Mouse (Mus musculus) left cerebral cortex, adult 11 months (tissue): ENCODE data around the gene Lrtm1.
A peak's percentile ranks its signal among the peaks of the same experiment; 100 is the strongest.

Experiments
- DNase-seq: peaks from one replicate; pipeline ENCODE4 v3.0.0; 2022; ENCODE audit warnings: low spot score

The Lrtm1 gene

DNA sequence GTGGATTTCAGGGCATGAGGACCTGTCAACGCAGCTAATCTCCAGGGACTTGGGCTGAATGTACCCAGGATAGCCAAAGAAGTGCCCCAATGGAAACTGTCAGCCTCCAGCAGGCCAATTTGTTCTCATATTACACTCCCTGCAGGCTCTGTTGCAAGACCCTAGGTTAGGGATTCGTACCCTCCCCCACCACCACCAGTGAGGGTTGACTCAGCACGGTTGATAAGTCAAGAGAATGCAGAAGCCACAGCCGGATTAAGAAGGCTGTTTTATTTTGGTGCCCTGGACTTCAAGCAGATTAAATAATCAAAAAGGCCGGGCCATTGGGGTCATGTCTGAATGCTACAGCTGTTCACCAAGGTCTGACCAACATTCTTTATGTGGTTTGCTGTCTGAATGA lies at the start of gene Lrtm1:
Gene Lrtm1, plus strand, starts transcription at position 326 of the 400 bp plus-strand sequence.
- DNase-seq, result no peak

DNA sequence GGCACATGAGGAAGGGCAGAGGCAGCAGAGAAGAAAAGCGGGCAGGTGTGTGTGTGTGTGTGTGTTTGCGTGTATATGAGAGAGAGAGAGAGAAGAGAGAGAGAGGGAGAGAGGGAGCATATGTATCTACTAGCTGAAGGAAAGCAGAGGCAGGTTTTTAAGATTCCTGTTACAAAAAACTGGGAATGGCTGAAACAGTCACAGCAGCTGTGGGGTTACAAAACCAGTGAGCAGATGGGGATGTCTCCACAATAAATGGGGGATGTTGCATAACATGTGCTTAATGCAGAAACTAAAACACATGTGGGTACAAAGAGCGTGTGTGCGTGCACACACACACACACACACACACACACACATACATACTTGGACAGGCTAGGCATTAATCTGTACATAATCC lies 48.8 kb upstream of the Lrtm1 start:
- DNase-seq, result peak; percentile 30

DNA sequence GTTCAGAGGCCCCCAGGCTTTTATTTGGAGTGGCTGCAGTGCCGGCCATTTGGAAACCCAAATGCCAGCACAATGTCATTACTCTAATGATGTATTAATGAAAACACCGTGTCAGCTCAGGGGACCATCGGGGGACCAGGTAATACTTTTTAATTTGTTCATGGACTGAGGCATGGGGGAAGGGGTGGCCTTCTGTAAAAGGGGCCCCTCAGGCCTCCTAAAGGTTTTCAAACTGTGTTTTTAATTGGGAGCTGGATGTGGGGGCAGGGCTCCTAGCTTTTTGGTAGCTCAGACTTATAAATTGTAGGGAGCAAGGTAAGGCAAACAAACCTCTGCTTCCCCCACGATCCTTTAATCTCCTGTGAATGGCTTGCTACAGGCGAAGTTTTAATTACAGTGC lies 45.4 kb upstream of the Lrtm1 start:
- DNase-seq, result no peak

DNA sequence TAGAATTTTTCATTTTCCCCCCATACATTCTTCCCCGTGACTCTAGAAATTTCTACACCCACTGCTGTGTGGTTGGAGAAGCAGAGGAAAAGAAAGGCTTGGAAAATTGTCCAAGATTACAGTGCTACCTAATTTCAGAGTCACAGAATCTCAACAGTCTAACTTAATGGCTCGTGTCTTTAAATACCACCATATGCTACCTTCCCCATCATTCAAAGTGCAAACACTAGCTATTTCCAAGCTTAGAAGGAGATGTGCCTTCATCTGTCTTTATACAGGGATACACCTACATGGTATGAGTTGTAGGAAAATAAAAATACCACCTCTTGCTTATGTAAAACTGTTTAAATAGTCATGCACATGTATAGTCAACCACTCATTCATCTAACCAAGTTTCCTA lies 38.8 kb upstream of the Lrtm1 start:
- DNase-seq, result peak; percentile 16

DNA sequence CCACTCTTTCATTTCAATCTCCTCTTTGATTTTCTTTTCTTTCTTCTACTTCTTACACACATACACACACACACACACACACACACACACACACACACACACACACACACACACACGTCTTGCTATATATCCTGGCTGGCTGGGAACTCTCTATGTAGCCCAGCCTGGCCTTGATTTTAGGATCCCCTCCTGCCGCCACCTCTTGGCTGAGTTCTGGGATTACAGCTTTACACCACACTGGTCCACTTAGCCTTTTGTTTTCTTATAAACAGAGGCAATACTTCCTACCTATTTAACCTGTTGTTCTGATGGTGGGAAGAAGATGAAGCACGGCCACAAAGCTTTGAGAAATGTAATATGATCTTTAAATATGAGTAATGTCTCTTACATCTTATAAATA lies 37.5 kb upstream of the Lrtm1 start:
- no peak for DNase-seq

DNA sequence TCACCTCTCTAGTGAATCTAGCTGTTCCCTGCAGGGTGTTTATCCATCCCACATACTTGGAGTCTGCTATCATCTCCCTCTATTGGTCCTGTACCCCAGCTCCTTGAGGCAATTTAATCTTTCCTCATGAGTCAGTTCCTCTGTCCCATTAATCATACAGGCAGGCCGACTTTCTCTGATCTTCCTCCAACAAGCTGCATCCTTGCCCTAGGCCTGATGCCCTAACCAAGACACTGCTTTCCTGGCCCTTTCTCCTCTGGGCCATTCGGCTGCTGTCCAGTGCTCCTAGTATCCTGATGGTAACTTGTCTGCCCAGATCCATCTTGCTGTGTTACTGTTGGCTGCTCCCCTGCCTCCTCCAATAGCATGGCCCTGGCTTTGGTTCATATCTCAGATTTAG lies 33.7 kb upstream of the Lrtm1 start:
- DNase-seq, result no peak

DNA sequence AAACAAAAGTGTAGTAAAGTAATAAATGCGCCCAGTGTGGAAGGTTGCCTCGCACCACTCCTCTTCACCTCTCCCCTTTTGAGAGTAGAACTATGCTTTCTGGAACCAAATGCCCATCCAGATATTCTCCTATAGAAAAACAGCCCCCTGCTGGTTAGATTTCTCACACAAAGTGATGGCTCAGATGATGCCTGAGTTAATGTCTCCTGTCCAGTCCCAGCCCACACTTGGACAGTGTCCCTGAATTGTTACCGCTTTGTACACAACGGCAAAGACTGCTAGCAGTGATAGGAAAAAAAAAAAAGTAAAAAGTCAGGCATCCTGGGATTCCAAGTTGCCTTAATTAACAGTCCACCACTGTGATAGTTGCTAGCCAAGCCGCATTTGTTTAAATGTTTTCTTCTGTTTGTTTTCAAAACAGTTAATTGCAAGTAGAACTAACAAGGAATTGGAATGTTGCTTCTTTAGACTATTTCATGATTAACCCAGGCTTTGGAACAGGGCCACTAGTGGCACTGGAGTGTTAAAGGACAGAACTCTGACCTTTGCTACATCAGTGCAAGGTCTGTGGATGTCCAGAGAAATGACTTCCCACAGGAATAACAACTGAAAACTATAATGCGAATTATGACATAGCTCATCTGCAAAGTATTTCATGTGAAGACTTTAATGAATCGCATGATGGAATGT lies 29.7 kb upstream of the Lrtm1 start:
- DNase-seq, result no peak

DNA sequence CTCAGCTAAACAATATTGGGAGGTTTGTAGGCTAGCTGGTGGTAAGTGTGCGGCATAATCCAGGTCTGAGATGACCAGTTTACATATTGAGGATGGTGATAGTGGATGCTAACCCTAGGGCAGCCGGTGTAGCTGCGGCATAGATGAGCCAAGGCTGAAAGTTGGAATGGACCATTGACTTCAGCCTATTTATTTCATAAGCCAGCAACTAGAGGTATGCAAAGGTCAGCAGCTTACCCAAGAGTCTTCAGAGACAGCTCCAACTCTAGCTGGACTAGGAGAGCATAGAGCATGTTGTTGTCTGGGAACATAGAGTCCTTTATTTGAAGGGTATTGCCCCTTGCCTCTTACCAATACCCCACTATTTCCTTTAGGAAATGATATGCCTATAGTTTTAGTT lies 21.4 kb upstream of the Lrtm1 start:
- DNase-seq, result no peak

DNA sequence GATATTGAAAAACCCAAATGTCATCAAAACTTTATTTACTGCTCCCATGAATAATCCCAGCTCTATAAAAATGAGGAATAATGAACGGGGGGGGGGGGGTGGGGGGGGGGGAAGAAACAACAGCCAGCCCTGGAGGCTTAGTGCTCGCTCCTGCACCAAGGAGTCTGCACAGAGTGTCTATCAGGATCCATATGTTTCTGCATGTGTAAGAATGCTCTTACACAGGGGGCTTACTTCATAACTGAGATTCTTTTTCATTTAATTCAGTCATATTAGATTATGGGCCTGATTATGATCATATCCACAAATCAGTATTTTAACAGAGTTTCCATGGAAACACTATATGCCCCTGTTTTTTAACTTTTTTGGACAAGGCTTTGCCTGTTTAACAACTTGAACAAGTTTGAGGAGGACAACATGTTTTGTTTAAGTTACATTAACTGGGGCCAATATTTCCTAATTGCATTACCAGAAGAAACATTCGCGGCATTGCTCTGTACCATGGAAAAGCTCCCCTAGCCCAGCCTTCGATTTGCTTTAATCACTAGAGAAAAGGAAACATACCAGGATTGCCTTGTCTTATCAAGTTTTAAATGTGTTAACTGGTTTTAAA lies 12.7 kb upstream of the Lrtm1 start:
- DNase-seq, result no peak

DNA sequence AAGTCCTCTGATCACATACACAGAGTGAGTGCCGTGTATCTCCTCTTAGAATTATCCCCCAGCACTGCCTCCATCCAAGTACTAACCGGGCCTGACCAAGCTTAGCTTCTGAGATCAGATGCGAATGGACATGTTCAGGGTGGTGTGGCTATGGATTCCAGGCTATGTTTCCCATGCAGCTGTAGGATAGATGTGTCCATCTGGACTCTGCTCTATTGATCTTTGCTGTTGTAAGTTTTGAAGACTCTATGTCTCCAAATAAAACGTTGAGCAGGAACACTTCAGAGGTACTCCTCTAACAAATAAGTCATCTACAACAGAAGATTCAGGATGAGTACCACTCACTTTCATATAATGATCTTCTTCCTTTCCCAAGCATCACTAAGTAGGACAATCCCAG lies 8.4 kb upstream of the Lrtm1 start:
- no peak for DNase-seq

DNA sequence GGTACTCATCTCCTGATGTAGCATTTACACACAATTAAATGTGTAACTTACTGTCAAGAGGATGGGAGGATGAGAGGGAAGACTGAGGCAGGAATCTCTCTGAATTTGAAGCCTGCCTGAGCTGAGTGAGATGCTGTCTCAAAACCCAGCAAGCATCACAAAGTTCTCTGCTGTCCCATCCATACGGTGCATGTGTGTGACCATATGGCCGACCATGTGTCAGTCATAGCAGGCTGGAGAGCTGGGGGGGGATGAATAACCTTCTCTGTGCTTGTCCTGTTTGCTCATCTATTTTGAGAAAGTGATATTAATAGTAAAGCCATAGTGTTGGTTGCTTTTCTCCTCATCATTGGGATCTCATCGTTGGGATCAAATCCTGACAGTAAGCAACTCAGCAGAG lies 4.8 kb upstream of the Lrtm1 start:
- DNase-seq, result no peak

DNA sequence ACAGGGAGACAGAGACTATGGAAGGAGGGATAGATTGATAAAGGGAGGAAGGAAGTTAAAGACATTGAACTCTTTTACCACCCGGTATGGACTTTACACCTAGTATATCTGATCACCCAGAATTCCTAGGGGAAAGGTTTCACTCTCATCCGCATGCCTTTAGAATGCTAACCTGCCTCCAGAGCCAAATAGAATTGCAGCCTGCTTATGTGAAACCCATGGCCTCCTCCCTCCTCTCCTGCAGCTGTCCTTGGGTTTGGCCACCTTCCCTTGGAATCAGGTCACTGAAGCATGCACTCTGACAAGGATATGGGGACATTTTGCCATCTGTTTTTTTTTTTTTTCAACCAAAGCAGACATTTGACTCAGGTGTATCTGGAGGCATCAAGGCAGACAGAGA lies 3.3 kb upstream of the Lrtm1 start:
- no peak for DNase-seq

DNA sequence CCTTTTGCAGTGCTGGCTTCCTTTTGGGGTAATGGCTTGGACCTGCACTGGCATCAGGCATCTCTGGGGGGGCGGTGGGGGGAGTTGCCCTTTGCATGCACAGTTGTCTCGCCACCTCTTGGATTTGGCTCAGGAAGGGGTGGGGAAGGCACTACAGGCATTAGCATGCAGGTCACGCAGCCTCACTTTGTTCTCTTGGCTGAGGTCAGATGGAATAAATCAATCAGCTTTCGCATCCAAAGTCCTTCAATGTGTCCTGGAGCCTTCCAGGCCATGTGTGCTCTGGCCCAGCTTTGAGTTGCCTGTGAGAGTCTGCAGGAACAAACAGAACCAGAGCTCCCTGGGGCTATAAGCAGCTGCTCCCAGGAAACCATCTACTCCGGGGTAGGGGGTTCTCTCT lies 2.1 kb upstream of the Lrtm1 start:
- DNase-seq, result no peak

DNA sequence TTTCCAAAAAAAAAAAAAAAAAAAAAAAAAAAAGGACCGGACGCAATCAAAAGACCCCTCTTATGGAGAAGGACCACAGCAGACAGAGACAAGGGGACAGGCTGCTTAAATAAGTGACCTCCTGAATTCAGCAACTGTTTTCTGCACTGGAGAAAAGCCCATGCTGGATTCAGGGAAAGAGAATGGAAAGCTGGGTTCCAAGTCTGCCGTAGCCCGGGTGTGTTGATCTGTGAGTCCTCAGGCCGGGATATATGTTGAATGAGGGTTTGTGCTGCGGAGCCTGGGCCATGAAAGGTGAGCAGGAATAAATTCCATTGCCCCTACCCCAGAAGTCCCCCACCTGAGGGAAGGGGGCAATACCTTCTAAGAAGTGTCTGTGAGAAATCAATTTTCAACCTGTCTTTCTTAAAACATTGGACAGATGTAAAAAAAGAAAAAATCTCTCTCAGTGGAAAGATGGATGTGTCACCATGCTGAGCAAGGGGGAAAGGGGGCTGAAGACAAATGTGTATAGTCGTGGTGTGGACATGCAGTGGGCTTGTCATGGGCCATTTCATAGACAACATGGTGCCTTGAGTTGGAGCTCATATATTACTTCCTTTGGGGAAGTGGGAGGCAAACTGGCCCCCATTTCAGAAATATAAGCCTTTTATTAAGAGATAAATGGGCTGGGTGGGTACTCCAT lies 450 bp downstream of the Lrtm1 start:
- DNase-seq, result no peak

DNA sequence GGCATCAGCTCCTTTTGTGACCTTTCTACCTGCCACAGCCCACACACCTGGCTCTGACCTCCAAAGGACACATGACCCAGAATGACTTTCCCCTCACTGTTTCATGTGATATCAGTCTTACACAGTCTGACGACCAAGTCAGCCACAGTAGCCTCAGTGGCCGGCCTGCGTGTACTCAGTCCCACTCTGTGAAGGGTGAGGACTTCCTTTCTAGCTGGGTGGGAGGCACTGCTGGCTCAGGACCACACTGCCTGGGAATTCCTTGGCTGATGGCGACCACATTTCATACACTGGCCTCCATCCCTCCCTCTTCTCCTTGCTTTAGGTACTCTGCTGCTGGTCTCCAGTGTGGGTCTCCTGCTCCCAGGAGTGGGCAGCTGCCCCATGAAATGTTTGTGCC lies 3.3 kb downstream of the Lrtm1 start:
- DNase-seq, result no peak

DNA sequence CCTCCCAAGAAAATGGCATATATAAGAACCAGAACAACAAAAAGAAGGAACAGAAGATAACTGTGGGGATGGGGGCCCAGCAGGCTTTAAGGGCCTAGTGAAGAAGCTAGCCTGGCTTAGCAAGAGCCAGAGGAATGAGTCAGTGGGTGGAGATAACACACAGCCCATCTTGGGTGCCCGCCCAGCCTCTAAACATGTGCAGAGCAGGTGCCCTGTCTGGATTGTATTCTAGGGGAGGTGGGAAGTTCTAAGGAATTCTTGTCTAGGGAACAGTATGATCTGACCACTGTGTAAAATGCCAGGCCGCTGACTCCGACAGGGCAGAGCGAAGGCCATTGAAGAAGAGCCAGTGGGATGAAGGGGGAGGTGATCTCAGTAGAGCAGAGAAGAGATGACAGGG lies 5.2 kb downstream of the Lrtm1 start:
- DNase-seq, result no peak

DNA sequence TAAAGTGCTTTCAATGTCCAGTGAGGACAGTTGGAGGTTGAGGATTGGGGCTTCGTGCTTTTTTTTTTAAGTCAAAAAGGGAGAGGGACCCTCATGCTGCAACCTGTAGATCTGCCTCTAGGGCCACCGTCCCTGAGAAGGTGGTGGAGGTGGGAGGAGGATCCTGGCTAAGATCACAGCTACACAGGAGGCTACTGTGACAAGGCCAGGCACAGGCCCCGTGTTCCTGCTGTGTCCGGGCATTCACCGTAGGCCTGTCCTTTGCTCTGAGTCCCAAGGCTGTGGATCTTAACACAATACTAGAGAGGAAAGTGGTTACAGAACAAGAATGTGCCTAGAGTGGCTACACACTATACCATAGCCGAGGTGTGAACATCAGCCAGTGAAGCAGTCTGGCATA lies 7.3 kb downstream of the Lrtm1 start:
- no peak for DNase-seq

DNA sequence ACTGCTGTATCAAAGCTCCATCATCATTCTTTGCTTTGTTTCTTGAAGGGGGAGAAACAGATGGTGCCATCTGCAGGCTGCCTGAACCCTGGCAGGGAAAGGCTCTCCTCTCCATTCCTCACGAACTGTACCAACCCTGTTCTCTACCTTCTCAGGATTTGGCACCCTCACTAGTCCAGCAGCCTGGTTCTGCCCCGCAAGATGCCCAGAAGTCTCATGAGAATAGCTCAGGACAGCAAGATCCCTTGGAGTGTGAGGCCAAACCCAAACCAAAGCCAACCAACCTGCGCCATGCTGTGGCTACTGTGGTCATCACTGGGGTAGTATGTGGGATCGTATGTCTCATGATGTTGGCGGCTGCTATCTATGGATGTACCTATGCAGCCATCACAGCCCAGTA lies 9.3 kb downstream of the Lrtm1 start:
- no peak for DNase-seq

DNA sequence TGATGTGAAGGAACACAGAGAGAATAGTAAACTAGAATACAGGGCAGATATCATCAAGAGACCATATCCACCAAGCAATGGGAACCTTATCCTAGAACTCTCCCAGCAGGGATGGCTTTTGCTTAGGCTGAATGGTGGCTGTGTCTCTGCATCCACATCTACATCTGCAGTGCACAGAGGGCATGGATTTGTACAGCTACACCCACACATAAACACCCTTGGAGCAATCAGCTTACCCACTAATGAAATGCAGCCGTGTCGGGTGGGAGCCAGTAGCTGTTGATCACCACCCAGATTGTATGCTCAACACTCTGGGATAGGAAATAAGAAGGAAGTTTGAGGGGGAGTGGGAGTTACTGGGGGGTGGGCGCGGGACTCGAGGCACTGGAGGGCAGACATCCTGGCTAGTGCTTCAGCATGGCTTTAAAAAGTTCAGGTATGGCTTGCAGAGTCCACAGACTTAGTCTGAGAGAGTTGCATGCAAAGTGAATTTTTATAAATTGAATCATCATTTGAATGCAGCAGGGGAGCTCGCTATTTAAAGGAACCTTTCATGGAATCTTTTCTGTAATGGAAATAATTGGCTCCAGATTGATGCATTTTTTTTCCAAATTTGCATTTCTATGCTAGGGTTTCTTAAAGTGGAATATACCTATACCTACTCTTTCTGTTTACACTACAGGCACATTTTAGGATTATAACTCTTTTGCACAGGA lies 10.5 kb downstream of the Lrtm1 start:
- no peak for DNase-seq

DNA sequence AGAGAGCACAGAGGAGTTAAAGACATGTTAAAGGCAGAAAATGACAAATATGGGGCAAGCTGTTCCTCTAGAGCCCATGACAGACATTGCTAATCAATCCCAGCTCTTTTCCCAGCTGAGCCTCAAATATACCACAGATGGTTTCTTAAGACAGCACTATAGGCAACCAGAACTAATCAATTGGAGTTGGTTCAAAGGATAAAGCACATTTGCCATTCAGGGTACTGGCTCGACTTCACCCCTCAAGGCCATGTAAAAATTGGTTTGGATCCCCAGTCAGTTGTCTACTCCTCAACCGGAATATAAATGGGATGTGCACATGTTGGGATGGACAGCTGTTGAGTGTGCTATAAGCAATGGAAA lies 11.1 kb downstream of the Lrtm1 start:
- no peak for DNase-seq

DNA sequence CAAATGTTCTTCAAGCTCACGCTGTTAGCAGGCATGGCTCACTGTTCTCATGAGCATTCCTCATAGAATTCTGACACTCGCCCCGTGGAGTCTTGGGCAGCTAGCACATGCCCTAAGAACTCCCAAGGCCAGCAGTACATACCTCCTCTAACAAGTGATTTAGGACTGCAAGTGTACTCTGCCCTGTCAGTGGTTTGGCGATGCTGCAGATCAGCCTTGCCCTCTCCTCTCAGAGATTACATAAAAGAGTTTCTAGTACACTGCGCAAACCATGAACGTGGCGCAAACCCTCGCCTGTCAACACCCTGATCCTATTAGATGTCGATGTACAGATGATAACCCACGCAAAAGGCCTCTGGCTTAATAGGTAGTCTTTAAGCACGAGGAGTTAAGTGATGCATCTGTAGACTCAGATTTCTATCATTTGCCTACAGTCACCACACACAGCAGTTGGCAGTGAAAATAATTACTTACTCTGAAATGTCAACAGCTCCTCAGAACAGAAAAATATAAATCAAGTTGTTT lies 11.9 kb downstream of the Lrtm1 start:
- DNase-seq, result no peak

DNA sequence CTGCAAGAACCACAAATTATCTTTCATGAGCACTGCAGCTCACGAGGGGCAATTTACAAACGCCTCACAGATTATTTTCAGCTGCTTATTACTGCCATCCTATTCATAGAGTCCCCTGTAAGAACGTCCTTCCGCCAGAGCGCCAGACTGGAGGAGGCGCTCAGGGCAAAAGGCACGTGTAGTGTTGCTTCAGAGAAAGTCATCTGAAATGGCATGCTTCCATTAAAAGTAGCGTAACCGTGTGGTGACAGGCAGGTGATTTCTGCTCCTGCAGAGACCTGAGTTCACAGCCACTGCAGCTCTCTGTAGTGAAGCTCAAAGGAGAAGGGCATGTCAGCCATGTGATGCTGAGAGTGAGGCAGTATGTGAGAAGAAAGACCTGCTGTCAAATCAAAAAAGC lies 12.5 kb downstream of the Lrtm1 start:
- DNase-seq, result no peak

DNA sequence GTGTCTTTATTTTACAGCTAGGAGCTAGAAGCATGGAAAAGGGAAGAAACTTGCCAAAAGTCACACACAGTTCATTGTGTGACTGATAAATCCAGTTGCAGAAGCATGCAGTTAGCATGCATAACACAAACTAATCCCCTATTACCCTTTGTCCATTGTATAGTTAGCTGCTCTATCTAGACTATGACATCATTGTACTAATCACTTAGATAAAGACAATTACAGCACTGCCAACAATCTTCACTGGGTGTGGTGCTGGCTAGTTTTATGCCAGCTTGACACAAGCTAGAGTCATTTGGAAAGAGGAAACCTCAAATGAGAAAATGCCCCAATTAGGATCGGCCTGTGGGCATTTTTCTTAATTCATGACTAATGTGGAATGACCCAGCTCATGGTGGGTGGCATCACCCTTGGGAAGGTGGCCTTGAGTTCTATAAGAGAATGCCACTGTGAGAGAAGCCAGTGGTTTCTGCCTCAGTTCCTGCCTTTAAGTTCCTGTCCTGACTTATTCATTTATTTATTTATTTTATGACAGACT lies 13.9 kb downstream of the Lrtm1 start:
- no peak for DNase-seq
